Mouse (Mus musculus) cortical plate, adult 2 months (tissue): ENCODE results near the gene Kif6. TPM values are rescaled to one million over a fixed set of nuclear protein-coding genes. Genes with fewer than 3 reads are reported as not detected.

Source experiments
- H3K27ac ChIP-seq: fragments of 200-500 bp; 2 replicates; pipeline ENCODE4 v1.5.1; 2012; ENCODE audit warnings: low read length, control low read depth, inconsistent platforms; ENCODE audit not compliant: insufficient read depth
- H3K4me1 ChIP-seq: fragments of 200-500 bp; 2 replicates; pipeline ENCODE4 v1.6.1; 2011; ENCODE audit warnings: low read length; ENCODE audit not compliant: control insufficient read depth, insufficient read depth
- H3K4me3 ChIP-seq: fragments of 200-500 bp; 2 replicates; pipeline ENCODE4 v1.5.1; 2011; ENCODE audit warnings: mild to moderate bottlenecking, low read length, control low read depth; ENCODE audit not compliant: insufficient read depth
- CTCF ChIP-seq: fragments of 200-500 bp; IDR thresholded peaks from 2 replicates; pipeline ENCODE4 v1.5.1; 2011; ENCODE audit warnings: mild to moderate bottlenecking, control low read depth, low read length; ENCODE audit not compliant: insufficient read depth; ENCODE audit errors: extremely low read depth
- POLR2A ChIP-seq: fragments of 200-500 bp; IDR thresholded peaks from 2 replicates; pipeline ENCODE4 v1.6.1; 2011; ENCODE audit warnings: mild to moderate bottlenecking, low read length, control low read depth; ENCODE audit not compliant: insufficient read depth; ENCODE audit errors: extremely low read depth
- polyA plus RNA-seq: library from polyadenylated mRNA; depleted of rRNA; stranded (reverse); fragments of >200 nt; gene quantifications from 2 replicates; pipeline ENCODE4 v1.2.3, GENCODE M21; 2012

Gene Kif6
- polyA plus RNA-seq, 1 experiment, result 1.9 TPM

DNA sequence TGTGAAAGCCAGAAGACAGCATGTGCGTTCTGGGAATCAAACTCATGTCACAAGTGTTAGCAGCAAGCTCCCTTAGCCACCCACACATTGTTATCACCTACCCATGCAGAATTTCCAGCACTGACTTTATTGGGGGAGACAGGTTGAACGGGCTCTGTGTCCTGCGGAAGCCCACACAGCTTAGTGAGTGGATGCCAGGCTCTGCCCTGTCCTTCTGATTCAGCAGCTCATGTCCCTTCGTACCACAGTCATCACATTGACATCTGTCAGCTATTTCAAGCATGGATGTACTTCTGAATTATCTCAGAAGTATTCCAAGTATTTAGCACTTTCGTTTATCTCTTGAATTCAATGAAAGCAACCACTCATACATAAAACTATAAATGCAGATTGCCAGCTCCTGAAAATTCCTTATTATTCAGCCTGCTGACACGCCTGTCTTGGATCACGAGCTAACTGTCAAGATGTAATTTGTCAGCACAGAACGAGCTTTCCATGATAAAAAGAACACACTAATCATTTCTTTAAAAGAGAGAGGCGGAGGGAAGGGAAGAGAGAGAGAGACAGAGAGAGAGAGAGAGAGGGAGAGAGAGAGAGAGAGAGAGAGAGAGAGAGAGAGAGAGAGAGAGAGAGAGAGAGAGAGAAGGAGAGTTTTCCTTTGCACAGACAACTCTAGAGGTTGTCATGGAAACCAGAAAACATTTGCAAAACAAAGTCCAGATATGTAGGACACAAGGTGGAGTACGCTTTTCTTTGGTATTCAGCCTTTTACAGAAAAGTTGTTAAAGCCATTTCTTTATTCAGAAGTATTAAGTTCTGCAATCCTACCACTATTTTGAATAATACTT lies 75.9 kb downstream of the Kif6 start:
- H3K4me3 ChIP-seq, result no peak overlapping the region
- no peak for TF ChIP-seq CTCF
- peaks cover 5% of the 10 kb centered on the region for H3K4me1 ChIP-seq
- H3K27ac ChIP-seq, result no peak overlapping the region

DNA sequence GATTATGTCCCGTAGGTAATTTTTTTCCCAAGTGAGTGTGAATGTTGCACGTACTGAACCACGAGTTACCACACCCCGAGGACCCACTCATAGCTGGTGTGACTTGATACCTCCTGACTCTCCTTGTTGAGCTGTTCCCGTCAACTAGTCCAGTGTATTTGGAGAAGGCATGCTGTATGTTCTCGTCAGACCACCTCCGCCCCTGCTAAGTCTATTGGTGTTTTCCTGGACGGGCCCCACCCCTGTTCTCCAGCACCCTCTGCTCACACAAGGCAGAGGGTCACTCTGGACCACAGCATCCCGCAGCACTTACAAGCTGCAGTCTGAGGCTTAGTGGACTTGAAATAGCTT lies 76.5 kb downstream of the Kif6 start:
- H3K27ac ChIP-seq, result no peak overlapping the region
- TF ChIP-seq POLR2A, result no peak
- no peak for TF ChIP-seq CTCF
- H3K4me3 ChIP-seq, result no peak overlapping the region
- H3K4me1 ChIP-seq, result peaks cover 5% of the 10 kb centered on the region

DNA sequence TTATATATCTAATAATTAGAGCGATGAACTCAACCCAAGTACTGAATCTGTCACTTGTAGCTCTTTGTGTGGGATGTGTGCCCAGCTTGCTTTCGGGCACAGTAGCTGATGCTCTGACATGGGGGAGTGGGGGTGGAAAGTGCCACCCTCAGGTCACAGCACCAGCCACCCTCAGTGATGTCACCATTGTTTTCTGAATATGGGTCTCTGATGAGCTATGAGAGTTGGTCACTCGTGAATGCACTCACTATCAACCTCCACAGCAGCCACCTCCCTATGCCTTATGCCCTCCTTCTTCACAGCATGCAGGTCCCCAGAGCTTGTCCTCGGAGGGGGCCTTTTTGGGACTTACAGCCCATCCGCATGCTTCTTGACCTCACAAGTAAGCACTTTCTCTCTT lies 78.3 kb downstream of the Kif6 start:
- TF ChIP-seq CTCF (no peak), POLR2A (no peak)
- peaks cover 5% of the 10 kb centered on the region for H3K4me1 ChIP-seq
- H3K4me3 ChIP-seq, result no peak overlapping the region
- no peak overlapping the region for H3K27ac ChIP-seq

DNA sequence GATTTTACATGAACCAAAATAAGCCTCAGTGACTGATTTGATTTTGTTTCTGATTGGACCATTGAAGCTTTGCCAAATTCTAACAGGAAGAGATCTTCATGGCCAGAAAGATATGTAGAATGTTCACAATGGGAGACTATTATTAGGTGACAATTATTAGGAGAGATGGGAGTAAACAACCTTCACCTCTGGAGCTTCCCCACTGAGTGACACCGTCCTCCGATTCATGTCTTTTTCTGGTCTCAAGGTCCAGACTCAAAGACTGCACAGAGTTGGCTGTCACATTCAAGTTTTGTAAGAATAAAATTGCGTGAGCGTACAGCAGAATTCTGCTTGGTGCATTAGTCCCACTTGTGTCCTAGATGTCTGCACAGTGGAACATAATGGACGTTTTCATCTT lies 82.3 kb downstream of the Kif6 start:
- no peaks in the 10 kb centered on the region for H3K4me1 ChIP-seq
- H3K4me3 ChIP-seq, result no peak overlapping the region
- no peak overlapping the region for H3K27ac ChIP-seq
- no peak for TF ChIP-seq CTCF
- TF ChIP-seq POLR2A, result no peak

DNA sequence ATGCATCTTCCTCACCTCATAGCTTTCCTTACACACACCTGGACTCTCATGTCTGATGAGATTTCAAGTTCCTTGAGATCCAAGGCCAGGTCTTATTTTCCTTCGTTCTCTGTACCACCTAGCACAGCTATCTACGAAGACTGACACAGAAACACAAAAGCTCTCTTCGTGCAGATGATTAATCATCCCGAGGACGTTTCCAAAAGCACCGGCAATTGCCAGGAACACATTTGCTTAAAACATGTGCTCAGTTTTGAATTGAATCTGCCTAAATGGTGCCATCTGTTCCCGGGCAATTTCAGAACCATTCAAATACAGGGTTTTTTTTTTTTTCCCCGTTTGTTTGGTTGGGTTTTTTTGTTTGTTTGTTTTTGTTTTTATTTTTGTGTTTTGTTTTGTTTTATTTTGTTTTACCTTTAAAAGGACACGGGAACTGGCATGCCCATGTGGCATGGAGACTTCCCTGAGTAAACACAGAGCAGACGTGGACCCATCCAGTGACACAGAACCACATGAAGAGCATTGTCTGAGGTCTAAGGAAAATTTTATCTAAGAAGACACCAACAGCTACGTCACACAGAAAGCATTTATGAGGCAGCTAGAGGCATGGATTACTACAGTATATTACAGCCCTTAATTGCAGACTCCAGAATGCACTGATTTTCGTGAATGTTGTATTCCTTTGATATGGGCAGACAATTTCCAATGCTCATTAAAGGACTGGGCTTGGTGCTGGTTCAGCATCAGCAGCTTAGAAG lies 88.7 kb downstream of the Kif6 start:
- TF ChIP-seq CTCF, result no peak
- no peak for TF ChIP-seq POLR2A
- no peak overlapping the region for H3K27ac ChIP-seq
- H3K4me1 ChIP-seq, result peaks cover 1% of the 10 kb centered on the region; the same call in 1 of the 2 replicates
- no peak overlapping the region for H3K4me3 ChIP-seq

DNA sequence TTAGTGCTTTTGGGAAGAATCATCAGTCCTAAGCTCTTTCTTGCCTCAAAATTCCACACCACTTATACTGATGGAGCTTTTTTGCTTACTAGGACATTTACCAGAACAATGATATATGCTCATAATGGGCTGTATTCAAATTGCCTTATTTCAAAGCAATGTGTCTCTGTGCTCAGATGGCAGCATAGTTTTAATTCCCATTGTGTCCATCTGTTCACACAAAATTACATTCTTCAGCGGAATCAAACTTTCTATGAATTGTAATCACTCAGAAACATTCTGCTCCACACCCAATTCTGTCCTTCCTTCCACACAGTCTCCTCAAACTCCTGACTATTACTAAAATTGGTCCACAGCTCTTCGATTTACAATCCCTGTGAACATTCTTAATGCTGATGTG lies 94.3 kb downstream of the Kif6 start:
- H3K27ac ChIP-seq, result no peak overlapping the region
- TF ChIP-seq POLR2A (no peak), CTCF (no peak)

DNA sequence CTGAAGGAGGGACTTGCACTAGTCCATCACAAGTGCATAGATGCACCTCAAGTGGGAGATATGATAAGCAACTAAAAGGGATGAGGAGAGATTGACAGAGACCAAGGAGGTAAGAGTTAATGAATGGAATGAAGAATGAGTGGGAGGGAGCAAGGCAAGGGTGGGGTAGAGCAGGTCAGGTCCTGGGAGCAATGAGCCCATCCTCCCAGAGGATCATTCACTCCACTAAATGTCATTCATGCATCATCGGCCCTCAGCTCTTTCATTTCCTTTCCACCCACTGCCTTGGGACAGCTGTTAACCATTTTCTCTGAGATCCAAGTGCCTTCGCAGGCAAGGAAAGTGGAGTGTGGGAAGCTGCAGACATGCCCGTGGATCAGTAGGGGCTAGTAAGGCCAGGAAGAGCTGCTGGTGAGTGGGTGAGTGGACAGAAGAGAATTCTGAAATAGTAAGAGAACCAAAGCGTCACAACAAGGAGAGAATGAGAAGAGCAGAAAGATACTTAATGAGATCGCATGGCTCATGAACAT lies 95.2 kb downstream of the Kif6 start:
- Histone ChIP-seq H3K4me3 (no peak overlapping the region), H3K27ac (no peak overlapping the region), H3K4me1 (no peaks in the 10 kb centered on the region)
- TF ChIP-seq POLR2A, result no peak
- no peak for TF ChIP-seq CTCF

More for the DNA sequence above, 94.3 kb downstream of the Kif6 start:
- no peaks in the 10 kb centered on the region for H3K4me1 ChIP-seq
- no peak overlapping the region for H3K4me3 ChIP-seq

DNA sequence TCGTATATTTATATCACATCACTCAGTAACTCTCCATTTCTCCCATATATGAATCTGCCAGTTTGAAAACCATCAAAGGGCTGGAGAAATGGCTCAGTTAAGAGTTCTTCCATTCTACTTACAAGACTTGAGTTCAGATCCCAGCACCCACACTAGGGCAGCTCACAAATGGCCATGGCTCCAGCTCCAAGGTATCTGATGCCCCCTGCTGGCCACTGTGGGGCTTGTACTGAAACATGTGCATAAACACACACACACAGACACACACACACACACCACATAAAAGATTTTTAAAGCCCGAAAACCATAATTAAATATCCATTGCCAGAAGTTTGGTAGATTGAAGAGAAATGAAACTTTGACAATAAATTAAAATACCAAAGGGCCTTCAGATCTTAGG lies 111.3 kb downstream of the Kif6 start:
- TF ChIP-seq POLR2A, result no peak
- no peak for TF ChIP-seq CTCF
- no peaks in the 10 kb centered on the region for H3K4me1 ChIP-seq

DNA sequence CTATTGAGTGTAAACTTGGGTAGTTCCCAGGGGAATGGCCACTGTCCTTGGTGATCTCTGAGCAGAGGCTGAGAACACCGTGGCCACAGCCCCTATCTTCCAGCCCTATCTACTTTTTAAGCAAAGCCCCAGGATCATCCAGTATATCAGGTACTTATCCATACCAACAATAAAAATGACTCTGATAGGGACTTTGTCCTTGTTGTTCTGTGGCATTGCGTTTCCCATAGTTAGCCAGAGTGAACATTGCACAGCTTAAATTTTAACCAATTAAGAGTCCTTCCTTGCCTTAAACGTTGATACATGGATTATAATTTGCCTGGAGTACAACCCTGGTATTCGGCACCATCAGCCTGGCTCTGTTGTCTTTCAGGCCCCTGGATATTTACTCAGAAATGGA lies 112.0 kb downstream of the Kif6 start:
- no peaks in the 10 kb centered on the region for H3K4me1 ChIP-seq
- TF ChIP-seq POLR2A (no peak), CTCF (no peak)
- no peak overlapping the region for H3K27ac ChIP-seq
- no peak overlapping the region for H3K4me3 ChIP-seq

More for the DNA sequence above, 111.3 kb downstream of the Kif6 start:
- Histone ChIP-seq H3K4me3 (no peak overlapping the region), H3K27ac (no peak overlapping the region)

DNA sequence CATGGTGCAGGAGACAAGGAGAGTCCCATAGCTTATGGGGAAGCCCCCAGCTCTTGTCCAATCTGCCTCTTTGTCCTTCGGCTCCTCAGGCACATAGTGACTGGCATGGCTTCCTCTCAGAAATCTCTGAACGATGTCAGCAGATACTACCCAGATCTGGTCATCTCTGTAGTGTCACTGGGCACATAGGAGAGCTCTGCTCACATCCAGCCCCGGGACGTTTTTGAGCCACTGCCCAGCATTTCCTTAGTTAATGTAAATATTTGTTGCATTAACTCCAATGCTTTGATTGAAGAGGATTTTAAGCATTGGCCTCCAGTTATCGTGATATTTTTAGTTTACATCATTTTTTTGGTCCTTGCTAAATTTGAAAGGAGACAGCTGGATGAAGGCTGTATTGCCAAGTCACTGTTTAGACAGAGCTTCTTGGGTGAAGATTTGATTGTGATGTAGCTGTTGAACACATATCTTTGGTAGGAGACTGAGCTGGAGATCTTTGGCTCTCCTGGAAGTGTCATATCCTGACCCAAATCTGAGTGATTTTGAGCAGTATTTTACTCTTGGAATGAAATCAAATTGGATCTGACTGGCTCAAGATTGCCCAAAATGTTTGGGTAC lies 112.6 kb downstream of the Kif6 start:
- no peak for TF ChIP-seq POLR2A
- TF ChIP-seq CTCF, result no peak
- H3K4me1 ChIP-seq, result no peaks in the 10 kb centered on the region
- no peak overlapping the region for H3K4me3 ChIP-seq
- H3K27ac ChIP-seq, result no peak overlapping the region
